Mouse (Mus musculus) kidney, postnatal 25 days (tissue): Measurements from ENCODE around the gene Rhoc.
A peak's percentile ranks its signal among the peaks of the same experiment; 100 is the strongest.
"Not testable (repeated sequence)": the region's sequence is repeated elsewhere in the genome, so short reads cannot be mapped to it uniquely, and the experiment has no call there.

Experiments
- DNase-seq, 2 experiments: peaks; one replicate each; pipeline ENCODE4 v3.0.0; 2021; ENCODE audit warnings: mixed read lengths in 2 of 2

Gene Rhoc

GRCm38 (mm10) chr3:104788075-104788474, at the start of gene Rhoc:
TSS of gene Rhoc (plus strand) at chr3:104788375.
- no peak for DNase-seq

GRCm38 (mm10) chr3:104741954-104742353, 46.2 kb upstream of the Rhoc start:
- no peak for DNase-seq

GRCm38 (mm10) chr3:104743161-104743560, 45.0 kb upstream of the Rhoc start:
- no peak for DNase-seq

DNA sequence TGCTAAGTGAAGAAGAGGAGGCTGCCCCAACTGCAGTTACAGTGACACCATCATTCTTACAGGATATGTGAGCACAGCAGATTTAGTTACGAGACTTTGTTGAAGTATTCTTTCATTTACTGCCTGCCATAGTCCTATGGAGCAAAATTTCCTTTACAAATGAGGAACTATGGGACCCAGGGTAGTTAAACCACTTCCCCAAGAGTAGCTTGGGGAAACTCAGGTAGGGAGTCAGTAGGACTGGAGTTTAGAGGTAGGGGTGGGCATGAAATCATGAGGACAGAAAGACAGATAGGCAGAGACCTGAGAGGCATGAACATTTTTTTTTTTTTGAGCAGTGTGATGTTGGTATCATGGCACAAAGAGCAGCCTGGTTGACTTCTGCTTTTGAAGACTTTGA, 44.3 kb upstream of the Rhoc start:
- no peak for DNase-seq

GRCm38 (mm10) chr3:104752845-104753244, 35.3 kb upstream of the Rhoc start:
- DNase-seq = not testable (repeated sequence)

DNA sequence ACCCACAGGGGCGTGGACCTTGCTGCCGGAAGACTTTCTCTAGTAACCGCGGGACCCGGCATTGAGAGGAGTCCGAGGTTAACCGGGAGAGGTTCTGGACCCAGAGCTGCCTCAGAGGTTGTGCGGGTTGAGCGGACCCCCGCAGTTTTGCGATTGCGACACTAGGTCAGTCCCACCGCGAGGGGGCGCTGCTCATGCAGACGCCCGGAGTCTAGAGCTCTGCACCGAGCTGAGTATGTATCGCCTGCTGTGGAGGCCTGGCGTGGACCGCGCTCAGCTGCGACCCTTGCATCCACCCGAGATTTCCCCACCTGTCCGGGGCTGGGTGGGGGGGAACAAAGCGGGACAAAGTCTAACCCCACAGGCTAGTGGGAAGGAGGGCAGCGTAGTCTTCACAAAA, 29.8 kb upstream of the Rhoc start:
- DNase-seq = peak; percentile 68

DNA sequence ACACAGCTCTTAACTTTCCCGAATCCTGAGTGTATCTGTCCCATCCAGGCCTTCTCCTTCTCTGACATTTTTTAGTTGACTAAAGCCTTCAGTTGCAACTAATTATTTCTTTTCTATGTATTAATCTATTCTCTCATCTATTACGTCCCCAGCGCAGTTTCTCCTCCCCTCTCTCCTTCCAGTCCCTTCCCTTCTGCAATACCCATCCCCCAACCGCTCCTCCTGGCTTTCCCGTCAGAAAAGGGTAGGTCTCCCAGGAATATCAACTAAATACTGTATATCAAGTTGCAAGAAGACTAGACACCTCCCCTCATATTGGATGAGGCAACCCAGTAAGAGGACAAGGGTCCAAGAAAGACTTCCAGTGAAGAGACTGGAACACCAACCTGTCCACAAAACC, 29.3 kb upstream of the Rhoc start:
- no peak for DNase-seq

- DNase-seq = peak in 1 of 2 experiments; percentile 38
Measured at GRCm38 (mm10) chr3:104762103-104762863, 25.9 kb upstream of the Rhoc start.

- peak in 1 of 2 experiments; percentile 45 for DNase-seq
Measured at GRCm38 (mm10) chr3:104765021-104765420, 23.2 kb upstream of the Rhoc start.

- no peak for DNase-seq
Measured at GRCm38 (mm10) chr3:104767141-104767540, 21.0 kb upstream of the Rhoc start.

- DNase-seq = no peak
Measured at GRCm38 (mm10) chr3:104767716-104768115, 20.5 kb upstream of the Rhoc start.

DNA sequence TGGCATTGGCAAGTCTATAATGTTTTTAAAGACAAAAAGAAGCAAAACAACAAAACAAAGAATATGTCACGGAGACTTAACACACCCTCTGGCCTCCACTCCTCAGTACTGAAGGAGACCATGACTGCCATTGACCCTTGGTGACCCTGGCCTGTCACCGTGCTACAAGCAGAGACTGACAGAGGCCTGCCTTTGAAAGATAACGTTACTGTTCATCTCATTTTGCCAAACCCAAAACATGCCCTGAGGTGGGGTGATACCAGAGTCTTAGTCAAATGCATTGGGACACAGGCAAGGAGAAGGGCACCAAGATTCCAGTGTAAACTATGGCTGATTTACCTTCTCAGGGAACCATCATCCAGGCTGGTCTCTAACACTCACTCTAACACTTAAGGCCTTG, 19.0 kb upstream of the Rhoc start:
- peak in 1 of 2 experiments; percentile 32 for DNase-seq

GRCm38 (mm10) chr3:104770035-104770434, 18.1 kb upstream of the Rhoc start:
- peak; percentile 63 to 65 for DNase-seq

GRCm38 (mm10) chr3:104770918-104771317, 17.3 kb upstream of the Rhoc start:
- no peak for DNase-seq

GRCm38 (mm10) chr3:104771460-104771859, 16.7 kb upstream of the Rhoc start:
- DNase-seq = no peak

- DNase-seq = no peak
Measured at GRCm38 (mm10) chr3:104773301-104773700, 14.9 kb upstream of the Rhoc start.

- DNase-seq = peak in 1 of 2 experiments; percentile 19
Measured at GRCm38 (mm10) chr3:104777342-104777741, 10.8 kb upstream of the Rhoc start.

GRCm38 (mm10) chr3:104779949-104780348, 8.2 kb upstream of the Rhoc start:
- DNase-seq = peak in 1 of 2 experiments; percentile 36

GRCm38 (mm10) chr3:104780561-104781420, 7.4 kb upstream of the Rhoc start, which contains the start of gene Ppm1j:
TSS of gene Ppm1j (plus strand) at chr3:104781056.
- DNase-seq = peak; percentile 81 to 87

GRCm38 (mm10) chr3:104781471-104781903, 6.7 kb upstream of the Rhoc start, which contains the start of gene Fam19a3:
TSS of gene Fam19a3 (minus strand) at chr3:104781840.
- peak; percentile 40 to 74 for DNase-seq

- DNase-seq = peak; percentile 80 to 88
Measured at GRCm38 (mm10) chr3:104782061-104782681, 6.0 kb upstream of the Rhoc start.

DNA sequence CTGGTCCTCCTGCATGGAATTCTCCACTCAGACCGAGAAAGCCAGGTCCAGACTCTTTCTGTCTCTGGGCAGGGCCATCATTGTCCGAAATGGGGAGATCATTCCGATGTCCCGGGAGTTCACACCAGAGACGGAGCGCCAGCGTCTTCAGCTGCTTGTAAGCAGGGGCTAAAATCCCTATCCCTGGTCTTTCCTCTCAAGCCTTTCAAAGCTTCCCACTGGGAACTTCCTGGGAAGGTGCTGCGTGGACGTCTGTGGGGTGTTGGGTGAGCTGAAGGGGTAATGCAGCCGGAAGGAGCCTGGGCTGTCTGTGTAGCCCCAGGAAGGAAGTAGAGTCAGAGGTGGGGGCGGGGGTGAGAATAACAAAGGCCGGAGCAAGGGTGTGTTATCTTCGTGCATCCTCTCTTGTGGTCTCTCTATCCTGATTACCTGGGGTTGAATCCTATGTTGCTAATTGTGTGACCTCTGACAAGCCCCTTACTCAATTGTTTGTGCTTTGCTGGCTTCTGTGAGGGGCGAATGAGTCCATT, 4.1 kb upstream of the Rhoc start:
- DNase-seq = peak in 1 of 2 experiments; percentile 9

- DNase-seq = no peak
Measured at GRCm38 (mm10) chr3:104785284-104785683, 2.9 kb upstream of the Rhoc start.
